Mouse (Mus musculus) small intestine, adult 2 months (tissue): ENCODE results near the gene Ccdc194. TPM values are rescaled to one million over a fixed set of nuclear protein-coding genes. Genes with fewer than 3 reads are reported as not detected.
"Not testable (repeated sequence)": the region's sequence is repeated elsewhere in the genome, so short reads cannot be mapped to it uniquely, and the experiment has no call there.

Source experiments
- H3K27ac ChIP-seq: fragments of 200-500 bp; 2 replicates; pipeline ENCODE4 v1.5.1; 2012; ENCODE audit warnings: low read depth, low read length, control low read depth, inconsistent platforms; ENCODE audit not compliant: insufficient read depth
- H3K27me3 ChIP-seq: fragments of 200-500 bp; 2 replicates; pipeline ENCODE4 v1.6.1; 2012; ENCODE audit warnings: mild to moderate bottlenecking, moderate library complexity, low read length, inconsistent platforms; ENCODE audit not compliant: control insufficient read depth, insufficient read depth
- H3K36me3 ChIP-seq: fragments of 200-500 bp; 2 replicates; pipeline ENCODE4 v1.6.1; 2012; ENCODE audit warnings: mild to moderate bottlenecking, low read length, control low read depth, inconsistent platforms; ENCODE audit not compliant: control insufficient read depth, insufficient read depth
- H3K4me1 ChIP-seq: fragments of 200-500 bp; 2 replicates; pipeline ENCODE4 v1.6.1; 2012; ENCODE audit warnings: low read length, inconsistent platforms, mixed read lengths; ENCODE audit not compliant: control insufficient read depth, insufficient read depth, insufficient read length
- H3K4me3 ChIP-seq: fragments of 200-500 bp; 2 replicates; pipeline ENCODE4 v1.5.1; 2012; ENCODE audit warnings: low read depth, mild to moderate bottlenecking, control low read depth, inconsistent platforms, low read length, moderate library complexity
- CTCF ChIP-seq: fragments of 200-500 bp; IDR thresholded peaks from 2 replicates; pipeline ENCODE4 v1.5.1; 2012; ENCODE audit warnings: low read depth, mild to moderate bottlenecking, control low read depth, inconsistent platforms, low read length, moderate library complexity, mixed read lengths; ENCODE audit not compliant: insufficient replicate concordance, insufficient read length; ENCODE audit errors: extremely low read depth
- POLR2A ChIP-seq: fragments of 200-500 bp; IDR thresholded peaks from 2 replicates; pipeline ENCODE4 v1.6.1; 2012; ENCODE audit warnings: low read depth, mild to moderate bottlenecking, control low read depth, inconsistent platforms, low read length, moderate library complexity
- WGBS: fragments of 180-500 bp; shearing (Covaris S2); methylation state at CpG from one replicate; pipeline ENCODE4 v1.1.7; 2018; 5-methylcytosine and 5-hydroxymethylcytosine counted together
- polyA plus RNA-seq: library from polyadenylated mRNA; depleted of rRNA; stranded (reverse); fragments of >200 nt; gene quantifications from 2 replicates; pipeline ENCODE4 v1.2.3, GENCODE M21; 2012

Ccdc194 gene
- polyA plus RNA-seq, 1 experiment, result not detected

DNA sequence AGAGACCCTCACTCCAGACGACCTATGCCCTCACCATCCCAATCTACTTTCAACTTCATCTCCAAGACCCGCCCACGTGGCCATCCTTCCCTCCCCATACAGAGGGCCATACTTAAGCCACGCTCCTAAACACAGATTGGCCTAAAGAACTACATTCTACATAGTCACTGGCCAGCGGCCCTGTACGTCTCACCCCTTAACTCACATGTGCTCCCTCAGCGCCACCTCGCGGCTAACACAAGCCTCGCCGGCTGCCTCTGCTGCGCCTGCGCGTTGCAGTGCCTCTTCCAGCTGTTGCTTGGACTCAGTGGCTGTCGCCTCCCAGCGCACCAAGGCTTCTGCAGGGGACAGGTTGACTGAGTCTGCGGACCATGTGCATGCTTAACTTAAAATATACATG is 3.9 kb downstream of the Ccdc194 start:
- Histone ChIP-seq H3K27ac (no peak overlapping the region), H3K36me3 (no peaks in the 10 kb centered on the region), H3K27me3 (peaks cover 19% of the 10 kb centered on the region), H3K4me1 (peaks cover 5% of the 10 kb centered on the region; the same call in 1 of the 2 replicates), H3K4me3 (no peak overlapping the region)
- 1% methylated on average over 17 of the region's 17 CpGs for WGBS
- TF ChIP-seq POLR2A (no peak), CTCF (peak; percentile 83)

DNA sequence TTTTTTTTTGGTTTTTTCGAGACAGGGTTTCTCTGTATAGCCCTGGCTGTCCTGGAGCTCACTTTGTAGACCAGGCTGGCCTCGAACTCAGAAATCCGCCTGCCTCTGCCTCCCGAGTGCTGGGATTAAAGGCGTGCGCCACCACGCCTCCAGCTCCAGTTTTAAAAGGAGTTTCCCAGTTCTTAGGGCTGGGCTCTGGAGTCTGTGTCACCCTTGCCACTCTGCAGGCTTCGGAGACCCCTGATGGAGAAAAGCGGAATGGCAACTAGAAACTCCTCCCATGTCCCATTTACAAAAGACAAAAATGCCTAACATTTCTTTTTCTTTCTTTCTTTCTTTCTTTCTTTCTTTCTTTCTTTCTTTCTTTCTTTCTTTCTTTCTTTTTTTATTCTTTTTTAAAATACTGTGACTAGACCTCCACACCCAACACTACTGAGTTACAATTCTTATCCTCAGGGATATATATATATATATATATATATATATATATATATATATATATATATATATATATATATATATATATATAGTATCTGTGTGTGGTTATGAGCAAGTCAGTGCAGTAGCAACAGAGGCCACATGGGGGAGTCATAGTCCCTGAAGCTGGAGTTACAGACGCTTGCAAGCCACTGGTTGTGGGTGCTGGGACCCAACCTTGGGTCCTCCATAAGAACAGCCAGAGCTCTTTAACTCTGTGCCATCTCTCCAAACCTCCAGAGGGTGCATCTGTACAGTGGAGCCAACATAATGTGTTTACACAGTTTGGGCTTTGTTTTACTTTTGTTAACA is 6.3 kb downstream of the Ccdc194 start:
- not testable (repeated sequence) for H3K4me3 ChIP-seq, H3K27ac ChIP-seq, H3K4me1 ChIP-seq, H3K27me3 ChIP-seq, H3K36me3 ChIP-seq
- WGBS, result 21% methylated on average over 10 of the region's 10 CpGs
- peak; percentile 54; the same call in 1 of the 2 replicates for TF ChIP-seq CTCF

DNA sequence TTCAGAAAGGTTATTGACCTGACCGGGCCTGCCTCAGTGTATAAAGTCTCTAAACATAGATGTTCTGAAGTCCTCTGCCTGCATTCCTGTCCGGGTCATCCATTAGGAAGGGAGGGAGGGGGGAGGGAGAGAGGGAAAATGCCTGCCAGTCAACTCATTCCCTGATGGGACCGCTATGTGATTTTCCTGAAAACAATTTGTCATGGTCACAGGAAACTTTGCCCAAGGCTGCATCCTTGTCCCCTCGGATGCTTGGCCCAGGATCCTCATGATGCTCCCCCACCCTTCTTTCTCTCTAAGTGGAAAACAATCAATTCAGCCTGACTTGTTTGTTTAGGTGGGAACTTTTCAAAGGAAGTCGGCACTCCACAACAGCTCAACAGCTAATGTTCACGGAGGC is 8.7 kb downstream of the Ccdc194 start:
- H3K36me3 ChIP-seq, result no peaks in the 10 kb centered on the region
- H3K27me3 ChIP-seq, result 0 out of 2 replicates have a peak, but pooled peaks cover 3% of the 10 kb centered on the region
- TF ChIP-seq CTCF, result no peak
- TF ChIP-seq POLR2A, result no peak
- 19% methylated on average over 6 of the region's 6 CpGs for WGBS
- no peak overlapping the region for H3K4me3 ChIP-seq
- 0 out of 2 replicates have a peak, but pooled peaks cover 4% of the 10 kb centered on the region for H3K4me1 ChIP-seq
- no peak overlapping the region for H3K27ac ChIP-seq

DNA sequence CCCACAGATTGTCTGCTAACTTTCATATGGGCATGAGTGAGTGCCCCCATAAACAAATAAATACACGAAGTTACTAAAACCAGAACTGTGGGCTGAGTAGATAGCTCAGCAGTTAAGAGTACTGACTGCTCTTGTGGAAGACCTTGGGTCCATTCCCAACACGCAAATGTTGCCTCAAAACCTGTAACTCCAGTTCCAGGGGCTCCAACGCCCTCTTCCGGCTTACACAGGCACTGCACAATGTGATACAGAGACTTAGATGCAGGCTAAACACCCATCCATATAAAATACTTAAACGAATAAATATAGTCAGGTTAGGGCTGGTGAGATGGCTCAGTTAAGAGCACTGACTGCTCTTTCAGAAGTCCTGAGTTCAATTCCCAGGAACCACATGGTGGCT is 10.5 kb downstream of the Ccdc194 start:
- Histone ChIP-seq H3K27ac (no peak overlapping the region), H3K36me3 (no peaks in the 10 kb centered on the region), H3K27me3 (no peaks in the 10 kb centered on the region), H3K4me1 (0 out of 2 replicates have a peak, but pooled peaks cover 4% of the 10 kb centered on the region), H3K4me3 (no peak overlapping the region)
- TF ChIP-seq CTCF, result no peak
- no peak for TF ChIP-seq POLR2A
- 59% methylated on average over 5 of the region's 5 CpGs for WGBS

DNA sequence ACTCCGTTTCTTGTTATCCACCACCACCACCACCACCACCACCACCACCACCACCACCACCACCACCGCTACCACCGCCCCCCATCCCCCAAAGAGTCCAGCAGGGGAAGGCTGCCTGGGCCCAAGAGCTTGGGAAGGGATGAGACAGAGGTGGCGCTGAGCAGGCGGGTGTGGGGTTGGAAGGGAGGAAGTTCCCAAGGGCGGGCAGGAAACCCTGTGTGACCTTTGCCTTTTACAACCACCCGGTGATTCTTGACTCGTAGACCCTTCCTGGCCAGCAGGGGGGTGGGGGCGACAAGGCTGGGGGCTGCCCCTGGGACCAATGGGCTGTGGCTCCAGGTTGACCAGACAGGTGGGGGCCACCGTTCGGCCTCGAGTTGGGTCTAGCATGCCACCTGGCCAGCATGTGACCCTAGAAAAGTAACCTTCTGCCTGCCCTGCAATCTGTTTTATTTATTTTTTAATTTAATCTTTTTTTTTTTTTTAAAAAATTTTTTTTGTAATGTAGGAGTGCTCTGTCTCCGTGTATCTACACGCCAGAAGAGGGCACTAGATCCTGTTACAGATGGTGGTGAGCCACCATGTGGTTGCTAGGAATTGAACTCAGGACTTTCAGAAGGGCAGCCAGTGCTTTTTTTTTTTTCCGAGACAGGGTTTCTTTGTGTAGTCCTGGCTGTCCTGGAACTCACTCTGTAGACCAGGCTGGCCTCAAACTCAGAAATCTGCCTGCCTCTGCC is 12.3 kb downstream of the Ccdc194 start:
- TF ChIP-seq POLR2A (no peak), CTCF (no peak)
- WGBS, result 54% methylated on average over 15 of the region's 15 CpGs
- H3K4me1 ChIP-seq, result no peaks in the 10 kb centered on the region
- no peak overlapping the region for H3K27ac ChIP-seq
- H3K36me3 ChIP-seq, result no peaks in the 10 kb centered on the region
- no peak overlapping the region for H3K4me3 ChIP-seq
- H3K27me3 ChIP-seq, result 0 out of 2 replicates have a peak, but pooled peaks cover 2% of the 10 kb centered on the region

DNA sequence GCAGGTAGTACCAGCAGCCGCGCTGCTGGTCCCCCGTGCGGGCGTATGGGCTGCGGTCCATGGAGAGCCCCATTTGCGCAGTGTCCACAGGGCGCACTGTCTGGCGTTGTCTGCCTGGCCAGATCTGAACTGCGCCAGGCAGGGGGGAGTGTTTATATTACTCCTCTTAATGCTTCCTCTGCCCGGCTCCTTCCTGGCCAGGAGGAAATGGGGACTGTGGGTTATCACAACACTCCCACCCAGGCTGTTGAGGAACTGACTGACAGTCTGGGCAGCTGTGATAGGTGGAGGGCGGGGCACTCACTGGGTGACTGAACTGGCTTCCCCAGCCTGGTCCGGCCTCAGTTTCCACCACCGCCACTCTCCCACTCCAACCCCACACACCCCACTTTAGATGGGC is 13.9 kb downstream of the Ccdc194 start, which contains the start of gene Plvap:
TSS of gene Plvap (minus strand) at position 109 of the 400 bp plus-strand sequence.
- H3K4me3 ChIP-seq, result peak within 1 kb of the TSS; percentile 53
- WGBS, result 35% methylated on average over 14 of the region's 14 CpGs
- peak; percentile 39; the same call in 1 of the 2 replicates for TF ChIP-seq POLR2A
- no peak for TF ChIP-seq CTCF
- H3K4me1 ChIP-seq, result peaks cover 3% of the 10 kb centered on the region
- no peaks in the 10 kb centered on the region for H3K36me3 ChIP-seq
- peaks cover 11% of the 10 kb centered on the region; the same call in 1 of the 2 replicates for H3K27me3 ChIP-seq
- H3K27ac ChIP-seq, result peak within 1 kb of the TSS; percentile 66

DNA sequence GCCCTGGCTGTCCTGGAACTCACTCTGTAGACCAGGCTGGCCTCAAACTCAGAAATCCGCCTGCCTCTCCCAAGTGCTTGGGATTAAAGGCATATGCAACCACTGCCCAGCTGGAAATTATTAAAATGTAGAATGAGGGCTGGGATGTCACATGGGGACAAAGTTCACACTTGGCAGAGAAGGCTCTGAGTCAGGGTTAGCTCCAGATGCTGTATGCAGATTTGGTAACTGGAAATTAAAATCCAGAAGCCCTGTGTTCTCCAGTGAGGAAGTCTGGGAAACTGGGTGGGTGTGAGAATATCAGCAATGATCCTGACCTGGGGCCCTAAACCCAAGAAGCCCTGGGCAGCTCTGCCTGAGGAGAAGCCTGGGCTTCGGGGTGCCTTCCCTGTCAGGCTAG is 16.2 kb downstream of the Ccdc194 start:
- H3K27ac ChIP-seq, result peak overlapping the region; percentile 8; the same call in 1 of the 2 replicates
- H3K36me3 ChIP-seq, result no peaks in the 10 kb centered on the region
- peaks cover 11% of the 10 kb centered on the region; the same call in 1 of the 2 replicates for H3K27me3 ChIP-seq
- TF ChIP-seq CTCF (no peak), POLR2A (no peak)
- H3K4me3 ChIP-seq, result peak overlapping the region; percentile 22
- peaks cover 3% of the 10 kb centered on the region for H3K4me1 ChIP-seq
- WGBS, result 28% methylated on average over 2 of the region's 2 CpGs
